32 mouse cellular contexts compared by ENCODE assay signal in genomic region chr6:95902551-95902950, GRCm38 (mm10).
"Had no signal": no experiment of that assay in that cellular context is flagged by ENCODE, and none has a peak within 500 bp of the region (broad histone marks: within the 10 kb centered on the region; RNA-seq: fewer than 3 reads in every experiment).

No protein-coding gene starts in this region.

- H3K9ac ChIP-seq: heart, embryonic 12.5 days; heart, embryonic 13.5 days; heart, embryonic 15.5 days; hindbrain, embryonic 12.5 days; hindbrain, embryonic 14.5 days; hindbrain, embryonic 15.5 days; kidney, embryonic 15.5 days had no signal

- H3K36me3 ChIP-seq: heart, embryonic 10.5 days; heart, embryonic 12.5 days; heart, embryonic 13.5 days; heart, embryonic 15.5 days; hindbrain, embryonic 10.5 days; hindbrain, embryonic 12.5 days; hindbrain, embryonic 15.5 days; kidney, embryonic 15.5 days had no signal

- H3K4me1 ChIP-seq: heart, embryonic 15.5 days; hindbrain, embryonic 12.5 days; kidney, embryonic 15.5 days had no signal

- H3K4me3 ChIP-seq: heart, adult 2 months; heart, embryonic 10.5 days; heart, embryonic 12.5 days; heart, embryonic 13.5 days; heart, embryonic 15.5 days; hindbrain, embryonic 10.5 days; hindbrain, embryonic 12.5 days; hindbrain, embryonic 15.5 days; kidney, embryonic 15.5 days; layer of hippocampus, adult 2 months; left cerebral cortex, adult 2 months had no signal

- DNase-seq: heart, adult 2 months; heart, postnatal 10 days; heart, postnatal 14 days; heart, postnatal 36 days; heart, postnatal 4 days; kidney, adult 11 months; kidney, adult 18-20 months; kidney, adult 2 months; kidney, adult 8-10 months; kidney, adult 9 months; kidney, postnatal 10 days; kidney, postnatal 14 days; kidney, postnatal 25 days; kidney, postnatal 36 days; kidney, postnatal 4 days; layer of hippocampus, adult 9-11 months had no signal

- ATAC-seq: hindbrain, embryonic 16.5 days; hindbrain, postnatal 0 days; inflammation-experienced regulatory T-cells, adult 6 months had no signal

- H3K27ac ChIP-seq: heart, adult 2 months; heart, embryonic 10.5 days; heart, embryonic 13.5 days; heart, embryonic 15.5 days; hindbrain, embryonic 10.5 days; hindbrain, embryonic 12.5 days; hindbrain, embryonic 14.5 days; hindbrain, embryonic 15.5 days; hindbrain, postnatal 0 days; kidney, embryonic 15.5 days; kidney, postnatal 0 days; layer of hippocampus, adult 2 months; left cerebral cortex, adult 2 months had no signal

- H3K9me3 ChIP-seq: heart, embryonic 10.5 days; heart, embryonic 15.5 days; hindbrain, embryonic 12.5 days; hindbrain, embryonic 15.5 days; kidney, embryonic 15.5 days had no signal

- H3K27me3 ChIP-seq: heart, embryonic 12.5 days; heart, embryonic 13.5 days; heart, embryonic 15.5 days; hindbrain, embryonic 12.5 days; hindbrain, embryonic 15.5 days; kidney, embryonic 15.5 days had no signal

- H3K4me2 ChIP-seq: heart, embryonic 11.5 days; heart, embryonic 12.5 days; heart, embryonic 13.5 days; heart, embryonic 15.5 days; hindbrain, embryonic 12.5 days; hindbrain, embryonic 14.5 days; hindbrain, embryonic 15.5 days; kidney, embryonic 15.5 days had no signal
